Mouse (Mus musculus) myocyte (in vitro differentiated cells): ENCODE measurements around the gene Cplx3. TPM values are rescaled to one million over a fixed set of nuclear protein-coding genes. Genes with fewer than 3 reads are reported as not detected.

Experiments
- H3K27me3 ChIP-seq: one replicate; pipeline ENCODE4 v1.6.1; 2011; ENCODE audit not compliant: control insufficient read depth, insufficient read depth, insufficient read length
- H3K36me3 ChIP-seq: one replicate; pipeline ENCODE4 v1.6.1; 2011; ENCODE audit not compliant: control insufficient read depth, insufficient read depth
- H3K4me2 ChIP-seq: one replicate; pipeline ENCODE4 v1.6.1; 2011; ENCODE audit warnings: low read depth, control low read depth
- H3K4me3 ChIP-seq: one replicate; pipeline ENCODE4 v1.5.1; 2011; ENCODE audit warnings: mild to moderate bottlenecking, control low read depth, moderate library complexity
- H3K79me2 ChIP-seq: one replicate; pipeline ENCODE4 v1.6.1; 2011; ENCODE audit not compliant: control insufficient read depth, insufficient read depth
- H3ac ChIP-seq: one replicate; pipeline ENCODE4 v1.6.1; 2011; ENCODE audit not compliant: control insufficient read depth, insufficient read length
- CEBPB ChIP-seq: IDR thresholded peaks from 2 replicates; pipeline ENCODE4 v1.6.1; 2011; ENCODE audit warnings: mild to moderate bottlenecking, moderate library complexity; ENCODE audit not compliant: poor library complexity, insufficient read depth, severe bottlenecking
- E2F4 ChIP-seq: IDR thresholded peaks from one replicate; pipeline ENCODE4 v1.6.1; 2011; ENCODE audit warnings: mild to moderate bottlenecking, control low read depth, moderate library complexity; ENCODE audit not compliant: insufficient read depth
- MAX ChIP-seq: IDR thresholded peaks from one replicate; pipeline ENCODE4 v1.6.1; 2011; ENCODE audit warnings: low read depth, mild to moderate bottlenecking, control low read depth
- MYOD1 ChIP-seq, 3 experiments: IDR thresholded peaks; one replicate each; pipeline ENCODE4 v1.6.1; 2011; ENCODE audit warnings: control low read depth in 2 of 3, low read depth in 2 of 3, mild to moderate bottlenecking in 2 of 3, moderate library complexity in 1 of 3; ENCODE audit not compliant: insufficient read length in 2 of 3, control insufficient read depth in 1 of 3
- MYOG ChIP-seq, 3 experiments: IDR thresholded peaks; one replicate each; pipeline ENCODE4 v1.6.1; 2011; ENCODE audit warnings: control low read depth in 2 of 3, low read depth in 2 of 3, mild to moderate bottlenecking in 2 of 3; ENCODE audit not compliant: insufficient read length in 2 of 3, control insufficient read depth in 1 of 3, insufficient read depth in 1 of 3
- POLR2A ChIP-seq: IDR thresholded peaks from one replicate; pipeline ENCODE4 v1.6.1; 2011; ENCODE audit warnings: low read depth, mild to moderate bottlenecking, control low read depth, moderate library complexity; ENCODE audit not compliant: insufficient read length
- POLR2AphosphoS2 ChIP-seq: IDR thresholded peaks from one replicate; pipeline ENCODE4 v1.6.1; 2011; ENCODE audit warnings: low read depth, control low read depth; ENCODE audit not compliant: insufficient read length
- REST ChIP-seq: IDR thresholded peaks from one replicate; pipeline ENCODE4 v1.6.1; 2011; ENCODE audit warnings: mild to moderate bottlenecking, control low read depth, moderate library complexity; ENCODE audit not compliant: insufficient read depth, insufficient read length
- SRF ChIP-seq: IDR thresholded peaks from one replicate; pipeline ENCODE4 v1.6.1; 2011; ENCODE audit warnings: low read depth; ENCODE audit not compliant: control insufficient read depth, insufficient read length
- TCF12 ChIP-seq: IDR thresholded peaks from one replicate; pipeline ENCODE4 v1.6.1; 2011; ENCODE audit warnings: mild to moderate bottlenecking, control low read depth; ENCODE audit not compliant: poor library complexity, insufficient read depth, severe bottlenecking
- TCF3 ChIP-seq: IDR thresholded peaks from one replicate; pipeline ENCODE4 v1.6.1; 2011; ENCODE audit warnings: low read depth, control low read depth; ENCODE audit not compliant: insufficient read length
- USF1 ChIP-seq: IDR thresholded peaks from one replicate; pipeline ENCODE4 v1.6.1; 2011; ENCODE audit warnings: low read depth, mild to moderate bottlenecking, control low read depth, moderate library complexity
- polyA plus RNA-seq: library from polyadenylated mRNA; unstranded; fragments of >200 nt; fragmentation: generic; extraction: Trizol; gene quantifications from one replicate; pipeline ENCODE4 v1.2.1, GENCODE M21; 2012; ENCODE audit warnings: missing spikeins

Cplx3 gene
- polyA plus RNA-seq, 1 experiment, result 0.23 TPM

DNA sequence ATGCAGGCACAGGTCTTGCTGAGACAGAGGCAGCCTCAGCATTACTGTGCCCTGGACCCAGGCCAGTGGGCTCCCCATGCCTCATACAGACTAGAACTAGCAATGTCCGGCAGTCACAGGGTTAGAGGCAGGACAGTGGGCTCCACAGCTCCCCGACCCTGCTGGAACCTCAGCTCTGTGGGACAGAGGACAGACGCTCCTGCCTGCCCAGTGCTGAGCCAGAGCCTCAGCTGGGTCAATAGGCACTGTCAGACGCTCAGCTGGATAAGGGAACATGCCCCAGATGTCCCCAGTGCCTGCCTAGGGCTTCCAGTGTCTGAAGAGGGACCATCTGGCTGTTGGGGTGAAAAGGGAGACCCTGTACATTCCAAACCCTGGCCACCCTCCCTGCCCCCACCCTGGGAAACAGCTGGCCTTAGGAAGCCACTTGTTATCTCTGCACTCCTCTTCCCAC lies 8.1 kb downstream of the Cplx3 start:
- H3K4me3 ChIP-seq, result no peak overlapping the region
- TF ChIP-seq POLR2A (no peak), TCF12 (no peak), CEBPB (no peak), REST (no peak), SRF (no peak), MYOG (IDR thresholded peaks at IDR 0.05; ENCODE audit: control insufficient read depth in 1 of 3, insufficient read depth in 1 of 3, insufficient read length in 2 of 3, low read depth in 2 of 3) (peak in 2 of 3 experiments; percentile 28 to 82), MYOD1 (IDR thresholded peaks at IDR 0.05; ENCODE audit: control insufficient read depth in 1 of 3, insufficient read length in 2 of 3, low read depth in 2 of 3) (peak in 2 of 3 experiments; percentile 59 to 71), TCF3 (no peak), MAX (no peak), USF1 (no peak), E2F4 (no peak), POLR2AphosphoS2 (peak; percentile 79)
- no peaks in the 10 kb centered on the region for H3K79me2 ChIP-seq
- H3K36me3 ChIP-seq, result peaks cover 18% of the 10 kb centered on the region
- no peaks in the 10 kb centered on the region for H3K27me3 ChIP-seq
- no peak overlapping the region for H3K4me2 ChIP-seq
- no peak overlapping the region for H3ac ChIP-seq

DNA sequence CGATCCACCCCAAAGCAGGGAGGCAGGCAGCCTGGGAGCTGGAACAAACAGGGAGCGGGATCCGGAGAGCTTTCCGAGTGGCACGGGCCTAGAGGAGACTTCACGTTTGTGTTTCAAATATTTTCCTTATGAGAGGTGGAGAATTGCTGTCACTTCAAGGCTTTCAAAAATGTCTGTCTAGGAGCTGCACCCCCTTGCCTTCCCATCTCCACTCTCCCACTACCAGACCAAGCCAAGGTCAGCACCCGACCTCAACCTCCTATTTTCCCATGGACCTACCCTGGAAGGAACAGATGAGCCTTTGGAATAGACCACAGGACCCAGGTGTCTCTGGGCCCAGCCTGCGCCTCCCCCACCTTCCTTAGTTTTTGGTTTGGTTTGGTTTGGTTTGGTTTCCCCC lies 8.8 kb downstream of the Cplx3 start:
- TF ChIP-seq POLR2AphosphoS2 (no peak), REST (no peak), POLR2A (no peak), MYOG (IDR thresholded peaks at IDR 0.05; ENCODE audit: control insufficient read depth in 1 of 3, insufficient read depth in 1 of 3, insufficient read length in 2 of 3, low read depth in 2 of 3) (no peak), SRF (no peak), TCF3 (no peak), MAX (no peak), USF1 (no peak), TCF12 (no peak), MYOD1 (IDR thresholded peaks at IDR 0.05; ENCODE audit: control insufficient read depth in 1 of 3, insufficient read length in 2 of 3, low read depth in 2 of 3) (no peak), E2F4 (no peak), CEBPB (no peak)
- H3K27me3 ChIP-seq, result no peaks in the 10 kb centered on the region
- H3K4me2 ChIP-seq, result no peak overlapping the region
- H3K79me2 ChIP-seq, result no peaks in the 10 kb centered on the region
- H3K36me3 ChIP-seq, result peaks cover 18% of the 10 kb centered on the region
- H3ac ChIP-seq, result no peak overlapping the region
- H3K4me3 ChIP-seq, result no peak overlapping the region

DNA sequence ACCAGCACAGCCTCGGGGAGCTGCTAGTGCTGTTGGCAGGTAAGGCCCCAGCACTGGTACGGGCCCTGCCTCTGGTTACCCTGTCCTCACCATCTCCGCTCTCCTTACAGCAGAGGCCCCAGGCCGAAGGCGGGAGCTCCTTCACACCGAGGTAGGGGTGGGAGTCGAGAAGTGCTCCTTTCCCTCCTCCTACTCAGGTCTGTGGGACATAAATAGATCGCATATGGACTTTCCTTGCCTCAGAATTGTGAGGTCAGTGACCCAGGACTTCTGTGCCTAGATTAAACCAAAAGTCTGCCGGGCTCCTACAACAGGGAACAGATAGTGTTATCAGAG lies 11.9 kb downstream of the Cplx3 start:
- no peak overlapping the region for H3K4me3 ChIP-seq
- H3ac ChIP-seq, result no peak overlapping the region
- TF ChIP-seq MYOG (IDR thresholded peaks at IDR 0.05; ENCODE audit: control insufficient read depth in 1 of 3, insufficient read depth in 1 of 3, insufficient read length in 2 of 3, low read depth in 2 of 3), result no peak
- TF ChIP-seq TCF3, result no peak
- TF ChIP-seq CEBPB, result no peak
- TF ChIP-seq REST, result no peak
- no peak for TF ChIP-seq MYOD1 (IDR thresholded peaks at IDR 0.05; ENCODE audit: control insufficient read depth in 1 of 3, insufficient read length in 2 of 3, low read depth in 2 of 3)
- TF ChIP-seq TCF12, result no peak
- no peak for TF ChIP-seq MAX
- no peak for TF ChIP-seq SRF
- no peak for TF ChIP-seq POLR2A
- TF ChIP-seq USF1, result no peak
- TF ChIP-seq POLR2AphosphoS2, result no peak
- TF ChIP-seq E2F4, result no peak
- no peaks in the 10 kb centered on the region for H3K27me3 ChIP-seq
- peaks cover 10% of the 10 kb centered on the region for H3K79me2 ChIP-seq
- H3K36me3 ChIP-seq, result peaks cover 18% of the 10 kb centered on the region
- no peak overlapping the region for H3K4me2 ChIP-seq

DNA sequence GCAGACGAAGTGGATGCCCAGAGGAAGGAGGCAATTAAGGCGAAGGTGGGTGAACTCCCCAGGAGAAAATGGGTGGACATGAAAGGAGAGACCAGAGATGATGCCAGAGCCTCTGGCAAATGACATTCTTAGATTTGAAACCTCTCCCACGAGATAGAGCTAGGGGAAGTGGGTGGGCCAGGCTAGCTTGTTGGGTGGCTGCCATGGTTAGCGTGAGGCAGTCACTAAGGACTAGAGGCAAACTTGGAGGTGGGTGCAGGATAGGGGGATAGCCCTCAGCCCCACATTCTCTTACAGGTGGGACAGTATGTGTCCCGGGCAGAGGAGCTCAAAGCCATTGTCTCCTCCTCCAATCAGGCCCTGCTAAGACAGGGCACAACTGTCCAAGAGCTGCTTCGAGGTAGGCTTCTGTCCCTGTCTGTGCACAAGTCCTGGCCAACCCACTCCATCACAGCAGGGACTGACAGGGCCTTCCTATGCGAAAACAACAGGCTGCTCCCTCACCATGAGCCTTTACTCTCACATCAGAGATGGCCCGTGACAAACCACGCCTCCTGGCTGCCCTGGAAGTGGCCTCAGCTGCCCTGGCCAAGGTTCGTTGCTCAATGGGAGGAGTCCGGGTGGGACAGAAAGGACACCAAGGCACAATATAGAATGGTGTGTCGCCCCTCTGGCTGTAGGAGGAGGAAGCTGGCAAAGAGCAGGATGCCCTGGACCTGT lies 12.5 kb downstream of the Cplx3 start:
- H3K79me2 ChIP-seq, result peaks cover 10% of the 10 kb centered on the region
- TF ChIP-seq TCF3 (no peak), POLR2A (no peak), MAX (no peak), MYOD1 (IDR thresholded peaks at IDR 0.05; ENCODE audit: control insufficient read depth in 1 of 3, insufficient read length in 2 of 3, low read depth in 2 of 3) (no peak), POLR2AphosphoS2 (peak; percentile 38)

More for the DNA sequence above, 12.5 kb downstream of the Cplx3 start:
- Histone ChIP-seq H3K4me3 (no peak overlapping the region), H3K36me3 (peaks cover 18% of the 10 kb centered on the region), H3K27me3 (no peaks in the 10 kb centered on the region), H3ac (no peak overlapping the region), H3K4me2 (no peak overlapping the region)
